Mouse (Mus musculus) heart, postnatal 0 days (tissue): ENCODE data around the gene Msh2.

ENCODE experiments used
- CTCF ChIP-seq: IDR thresholded peaks from 2 replicates; pipeline ENCODE4 v1.5.1; 2016; ENCODE audit warnings: antibody characterized with exemption, control low read depth, low read depth
- EP300 ChIP-seq: IDR thresholded peaks from 2 replicates; pipeline ENCODE4 v1.6.1; 2016; ENCODE audit warnings: antibody characterized with exemption, low read depth

- TF ChIP-seq CTCF = no peak
- TF ChIP-seq EP300 = no peak
Observed at GRCm38 (mm10) chr17:87664238-87664637, 7.9 kb upstream of the Msh2 start.
